Mouse (Mus musculus): ENCODE results near the gene Supt3.

DNA sequence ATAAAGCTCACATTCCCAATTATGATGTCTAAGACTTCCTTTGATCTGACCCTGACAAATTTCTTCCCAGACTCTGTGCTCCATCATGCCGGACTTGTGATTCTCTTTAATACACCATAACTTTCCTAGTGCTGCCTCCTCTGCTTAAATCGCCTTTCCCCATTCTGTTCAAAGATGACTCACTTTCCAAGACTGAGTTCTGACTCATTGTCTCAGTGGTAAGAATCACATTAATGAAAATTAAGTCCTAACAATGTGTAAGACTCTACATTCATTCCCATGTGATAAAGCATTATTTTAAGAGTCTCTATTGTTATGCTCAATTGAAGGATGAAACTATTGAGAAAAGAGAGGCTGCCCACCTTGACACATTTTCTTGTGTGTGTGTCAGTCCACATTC lies 6.1 kb upstream of the Supt3 start:
- TF ChIP-seq CTCF (IDR thresholded peaks at IDR 0.05; ENCODE audit: borderline replicate concordance, extremely low read depth, insufficient read depth, insufficient read length) (no peak), POLR2A (IDR thresholded peaks at IDR 0.05; ENCODE audit: borderline replicate concordance, extremely low read depth, insufficient read depth, insufficient read length, poor library complexity, severe bottlenecking) (no peak)
